Mouse (Mus musculus) midbrain, embryonic 15.5 days (tissue): ENCODE data around the gene Btbd18. TPM values are rescaled to one million over a fixed set of nuclear protein-coding genes. Genes with fewer than 3 reads are reported as not detected.

Experiments
- ATAC-seq: fragments of 200-750 bp; cut with Nextera tagmentation; replicated peaks from 2 replicates; pipeline ENCODE4 v1.8.0; 2017; ENCODE audit warnings: moderate TSS enrichment
- H3K27ac ChIP-seq: fragments of 300-500 bp; sonication (generic); 2 replicates; pipeline ENCODE4 v1.5.1; 2015; ENCODE audit warnings: mild to moderate bottlenecking, inconsistent platforms
- H3K27me3 ChIP-seq: fragments of 300-500 bp; sonication (generic); replicated peaks from 2 replicates; pipeline ENCODE4 v1.6.1; 2015; ENCODE audit warnings: inconsistent platforms
- H3K36me3 ChIP-seq: fragments of 300-500 bp; sonication (generic); replicated peaks from 2 replicates; pipeline ENCODE4 v1.6.1; 2015; ENCODE audit warnings: inconsistent platforms
- H3K4me1 ChIP-seq: fragments of 300-500 bp; sonication (generic); 2 replicates; pipeline ENCODE4 v1.6.1; 2015; ENCODE audit warnings: inconsistent platforms
- H3K4me2 ChIP-seq: fragments of 300-500 bp; sonication (generic); 2 replicates; pipeline ENCODE4 v1.6.1; 2015; ENCODE audit warnings: inconsistent platforms, mild to moderate bottlenecking, moderate library complexity
- H3K4me3 ChIP-seq: fragments of 300-500 bp; sonication (generic); 2 replicates; pipeline ENCODE4 v1.5.1; 2015; ENCODE audit warnings: mild to moderate bottlenecking, inconsistent platforms
- H3K9ac ChIP-seq: fragments of 300-500 bp; sonication (generic); 2 replicates; pipeline ENCODE4 v1.6.1; 2015; ENCODE audit warnings: mild to moderate bottlenecking, inconsistent platforms
- H3K9me3 ChIP-seq: fragments of 300-500 bp; sonication (generic); 2 replicates; pipeline ENCODE4 v1.6.1; 2016; ENCODE audit warnings: inconsistent platforms
- WGBS: fragments of 180-500 bp; shearing (Covaris S2); methylation state at CpG from one replicate; pipeline ENCODE4 v1.1.7; 2015; ENCODE audit warnings: mixed read lengths; 5-methylcytosine and 5-hydroxymethylcytosine counted together
- polyA plus RNA-seq: library from polyadenylated mRNA; unstranded; fragments of >200 nt; fragmentation: Nextera tagmentation; extraction: Ambion mirVana; gene quantifications from 2 replicates; pipeline ENCODE4 v1.2.1, GENCODE M21; 2015

Btbd18 gene
- polyA plus RNA-seq, 1 experiment from 2014 or later: 0.19 TPM

DNA sequence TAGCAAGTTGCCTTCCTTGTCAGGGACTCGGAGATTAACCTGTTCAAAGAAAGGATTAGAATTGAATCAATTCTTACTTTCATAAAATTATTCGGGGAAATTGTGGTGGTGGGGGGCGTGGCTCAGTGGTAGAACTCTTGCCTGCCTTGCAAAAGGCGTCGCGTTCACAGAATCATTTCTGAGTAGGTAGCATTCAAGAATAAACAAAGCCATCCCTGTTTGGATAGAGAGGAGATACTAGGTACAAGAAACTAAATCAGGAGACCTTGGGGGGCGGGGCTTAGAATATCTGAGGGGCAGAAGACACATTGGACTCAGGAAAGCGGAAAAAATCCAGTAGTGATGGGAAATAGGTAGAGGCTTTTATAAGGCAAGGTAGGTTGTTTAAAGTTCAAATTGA lies 20.1 kb downstream of the Btbd18 start, which contains the start of gene Tmx2:
Tmx2 (minus strand) TSS at position 125 of the 400 bp plus-strand sequence.
- peak within 1 kb of the TSS; percentile 80 for H3K4me2 ChIP-seq
- H3K4me1 ChIP-seq: peaks cover 28% of the 10 kb centered on the region
- H3K9me3 ChIP-seq: no peaks in the 10 kb centered on the region
- 25% methylated on average over 8 of the region's 8 CpGs for WGBS
- peaks cover 16% of the 10 kb centered on the region for H3K36me3 ChIP-seq
- no peaks in the 10 kb centered on the region for H3K27me3 ChIP-seq
- peak within 1 kb of the TSS; percentile 86 for H3K27ac ChIP-seq
- H3K4me3 ChIP-seq: peak within 1 kb of the TSS; percentile 91
- ATAC-seq: no peak
- peak within 1 kb of the TSS; percentile 74 for H3K9ac ChIP-seq

DNA sequence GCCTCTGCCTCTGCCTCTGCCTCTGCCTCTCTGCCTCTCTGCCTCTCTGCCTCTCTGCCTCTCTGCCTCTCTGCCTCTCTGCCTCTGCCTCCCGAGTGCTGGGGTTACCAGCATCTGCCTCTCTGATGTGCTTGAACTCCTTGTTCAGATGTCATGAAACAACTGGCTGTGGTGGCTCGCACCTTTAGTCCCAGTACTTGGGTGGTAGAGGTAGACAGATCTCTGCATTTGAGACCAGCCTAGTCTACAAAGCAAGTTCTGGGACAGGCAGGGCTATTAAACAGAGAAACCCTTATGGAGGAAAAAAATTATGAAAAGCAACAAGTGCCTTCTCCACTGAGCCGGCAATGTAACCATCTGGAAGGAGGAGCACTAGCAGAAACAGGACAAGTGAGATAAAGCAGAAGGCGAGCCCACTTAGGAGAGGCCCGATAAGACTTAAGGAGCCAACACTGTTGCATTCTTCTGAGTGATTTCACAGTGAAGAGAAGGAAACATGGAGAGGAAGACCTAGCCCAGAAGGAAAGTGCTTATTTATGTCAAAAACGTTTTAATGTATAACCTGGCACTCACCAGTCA lies 23.8 kb downstream of the Btbd18 start:
- H3K9ac ChIP-seq: no peak overlapping the region
- peaks cover 21% of the 10 kb centered on the region for H3K36me3 ChIP-seq
- no peaks in the 10 kb centered on the region for H3K9me3 ChIP-seq
- no peak for ATAC-seq
- 89% methylated on average over 6 of the region's 6 CpGs for WGBS
- H3K4me1 ChIP-seq: peaks cover 11% of the 10 kb centered on the region
- no peak overlapping the region for H3K4me2 ChIP-seq
- no peaks in the 10 kb centered on the region for H3K27me3 ChIP-seq
- no peak overlapping the region for H3K27ac ChIP-seq
- no peak overlapping the region for H3K4me3 ChIP-seq

- Histone ChIP-seq H3K4me1 (no peaks in the 10 kb centered on the region), H3K36me3 (peaks cover 65% of the 10 kb centered on the region), H3K27ac (no peak overlapping the region), H3K27me3 (no peaks in the 10 kb centered on the region), H3K9me3 (no peaks in the 10 kb centered on the region), H3K4me3 (no peak overlapping the region), H3K4me2 (no peak overlapping the region), H3K9ac (no peak overlapping the region)
- WGBS: 77% methylated on average over 2 of the region's 2 CpGs
- no peak for ATAC-seq
Measured at GRCm38 (mm10) chr2:84688080-84688844, 29.4 kb downstream of the Btbd18 start.

DNA sequence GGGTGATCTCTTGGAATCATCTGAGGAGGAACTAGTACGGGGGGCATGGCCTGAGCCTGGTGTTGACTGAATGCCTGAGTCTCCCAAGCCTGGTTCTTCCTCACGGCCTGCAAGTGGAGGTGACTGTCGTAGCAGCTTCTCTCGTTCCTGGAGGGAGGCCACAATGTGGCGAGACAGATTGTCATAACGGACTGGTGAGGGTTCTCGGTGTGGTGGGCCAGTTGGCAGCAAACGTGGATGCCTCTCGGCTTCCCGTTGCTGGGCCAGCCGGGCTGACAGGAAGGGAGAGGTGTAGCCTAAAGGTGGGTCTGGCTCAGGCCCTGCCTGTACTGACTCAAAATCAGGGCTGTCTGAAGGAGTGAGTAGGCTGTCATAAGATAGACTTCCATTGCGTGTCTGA lies 31.2 kb downstream of the Btbd18 start:
- no peak overlapping the region for H3K27ac ChIP-seq
- H3K4me2 ChIP-seq: no peak overlapping the region
- H3K36me3 ChIP-seq: peaks cover 73% of the 10 kb centered on the region
- H3K27me3 ChIP-seq: no peaks in the 10 kb centered on the region
- no peaks in the 10 kb centered on the region for H3K4me1 ChIP-seq
- H3K9ac ChIP-seq: no peak overlapping the region
- no peak overlapping the region for H3K4me3 ChIP-seq
- no peaks in the 10 kb centered on the region for H3K9me3 ChIP-seq
- WGBS: 92% methylated on average over 12 of the region's 12 CpGs
- no peak for ATAC-seq

DNA sequence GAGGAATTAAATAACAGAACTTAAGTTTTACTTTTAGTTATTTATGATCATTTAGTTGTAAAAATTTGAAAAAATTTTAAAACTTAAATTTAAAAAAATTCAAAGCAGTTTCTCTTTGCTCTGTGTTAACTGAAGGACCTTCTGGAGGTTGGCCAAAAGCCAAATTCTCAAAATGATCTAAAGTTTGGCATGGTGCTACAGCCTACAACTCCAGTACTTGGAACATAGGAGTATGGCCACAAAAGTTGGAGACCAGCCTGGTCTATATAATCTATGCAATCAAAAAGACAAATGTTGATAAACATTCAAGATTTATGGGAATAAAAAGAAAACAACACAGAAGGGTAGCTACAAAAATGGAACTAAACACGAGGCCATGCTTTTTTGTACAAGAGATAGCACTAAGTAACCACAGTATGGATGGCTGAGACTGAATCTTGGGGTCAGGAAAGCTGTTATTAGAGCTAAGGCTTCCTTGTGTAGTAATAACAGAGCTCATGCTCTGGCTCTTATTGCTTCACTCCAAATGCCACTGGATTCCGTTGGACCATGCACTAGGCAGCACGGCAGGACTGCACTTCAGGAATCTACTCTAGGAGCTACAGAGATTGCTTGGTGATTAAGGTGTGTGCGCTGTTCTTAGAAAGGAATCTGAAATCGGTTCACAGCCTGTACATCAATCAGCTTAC lies 36.3 kb downstream of the Btbd18 start:
- Histone ChIP-seq H3K27me3 (no peaks in the 10 kb centered on the region), H3K27ac (no peak overlapping the region), H3K36me3 (peaks cover 42% of the 10 kb centered on the region), H3K4me3 (no peak overlapping the region), H3K9me3 (no peaks in the 10 kb centered on the region), H3K4me1 (no peaks in the 10 kb centered on the region), H3K9ac (no peak overlapping the region), H3K4me2 (no peak overlapping the region)
- no peak for ATAC-seq
- 93% methylated on average over 5 of the region's 5 CpGs for WGBS

- H3K4me2 ChIP-seq: no peak overlapping the region
- H3K9ac ChIP-seq: no peak overlapping the region
- peaks cover 3% of the 10 kb centered on the region; the same call in 1 of the 2 replicates for H3K36me3 ChIP-seq
- no peaks in the 10 kb centered on the region for H3K27me3 ChIP-seq
- H3K27ac ChIP-seq: no peak overlapping the region
- H3K4me1 ChIP-seq: peaks cover 7% of the 10 kb centered on the region; the same call in 1 of the 2 replicates
- 98% methylated on average over 1 of the region's 1 CpGs for WGBS
- no peak for ATAC-seq
- no peaks in the 10 kb centered on the region for H3K9me3 ChIP-seq
- no peak overlapping the region for H3K4me3 ChIP-seq
Measured at GRCm38 (mm10) chr2:84703497-84703896, 44.6 kb downstream of the Btbd18 start.

DNA sequence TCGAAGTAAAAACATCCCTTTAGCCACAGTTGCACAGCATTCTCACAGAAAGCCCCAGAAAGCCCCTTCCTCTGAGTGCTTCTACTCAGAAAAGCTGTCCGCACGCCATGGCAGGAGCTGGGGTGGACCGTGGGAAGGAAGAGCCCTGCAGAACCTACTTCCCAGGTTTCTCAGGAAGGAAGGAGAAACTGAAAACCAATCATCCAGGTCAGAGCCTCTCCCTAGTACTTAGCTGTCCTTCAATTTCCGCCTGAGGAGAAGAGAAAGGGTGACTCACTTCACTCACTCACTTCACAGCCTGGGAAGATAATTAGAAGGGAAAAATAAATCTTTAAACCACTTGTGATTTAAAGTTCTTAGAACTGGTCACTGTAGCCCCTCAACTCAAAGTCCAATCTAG lies 45.5 kb downstream of the Btbd18 start:
- no peak overlapping the region for H3K9ac ChIP-seq
- no peak overlapping the region for H3K4me2 ChIP-seq
- no peaks in the 10 kb centered on the region for H3K27me3 ChIP-seq
- H3K27ac ChIP-seq: no peak overlapping the region
- peaks cover 7% of the 10 kb centered on the region; the same call in 1 of the 2 replicates for H3K36me3 ChIP-seq
- no peak overlapping the region for H3K4me3 ChIP-seq
- WGBS: 77% methylated on average over 5 of the region's 5 CpGs
- no peaks in the 10 kb centered on the region for H3K9me3 ChIP-seq
- no peak for ATAC-seq
- peaks cover 15% of the 10 kb centered on the region for H3K4me1 ChIP-seq

GRCm38 (mm10) chr2:84705295-84705694 lies 46.4 kb downstream of the Btbd18 start:
- Histone ChIP-seq H3K27me3 (no peaks in the 10 kb centered on the region), H3K4me1 (peaks cover 19% of the 10 kb centered on the region), H3K36me3 (peaks cover 13% of the 10 kb centered on the region), H3K9ac (no peak overlapping the region), H3K4me2 (no peak overlapping the region), H3K9me3 (no peaks in the 10 kb centered on the region), H3K4me3 (no peak overlapping the region), H3K27ac (no peak overlapping the region)
- ATAC-seq: no peak
- WGBS: 91% methylated on average over 1 of the region's 1 CpGs

DNA sequence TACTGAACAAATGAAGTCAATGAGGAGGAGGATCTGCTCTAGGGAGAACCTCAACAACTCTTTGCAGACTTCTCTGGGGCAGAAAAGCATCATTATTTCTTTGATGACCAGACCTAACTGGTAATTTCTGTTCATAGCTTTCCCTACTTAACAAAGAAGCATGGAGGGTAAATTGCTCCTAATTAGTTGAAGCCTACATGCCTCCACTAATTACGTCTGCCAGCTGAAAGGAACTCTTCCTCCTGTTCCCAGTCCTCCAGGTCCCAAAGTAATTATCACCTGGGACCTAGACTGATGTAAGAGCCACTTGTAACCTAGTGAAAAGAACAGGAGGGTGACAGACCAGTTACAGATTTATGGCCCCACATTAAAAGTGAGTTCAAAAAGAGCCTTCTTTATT lies 48.6 kb downstream of the Btbd18 start:
- Histone ChIP-seq H3K9ac (no peak overlapping the region), H3K4me2 (no peak overlapping the region), H3K9me3 (no peaks in the 10 kb centered on the region), H3K27me3 (no peaks in the 10 kb centered on the region), H3K27ac (no peak overlapping the region), H3K4me1 (peaks cover 24% of the 10 kb centered on the region), H3K36me3 (peaks cover 16% of the 10 kb centered on the region), H3K4me3 (no peak overlapping the region)
- WGBS: 71% methylated on average over 1 of the region's 1 CpGs
- no peak for ATAC-seq

GRCm38 (mm10) chr2:84711898-84712297 lies 53.0 kb downstream of the Btbd18 start:
- Histone ChIP-seq H3K27ac (no peak overlapping the region), H3K36me3 (peaks cover 16% of the 10 kb centered on the region), H3K4me1 (peaks cover 42% of the 10 kb centered on the region), H3K27me3 (no peaks in the 10 kb centered on the region), H3K4me3 (no peak overlapping the region), H3K4me2 (no peak overlapping the region), H3K9me3 (no peaks in the 10 kb centered on the region), H3K9ac (no peak overlapping the region)
- 90% methylated on average over 2 of the region's 2 CpGs for WGBS
- ATAC-seq: no peak

DNA sequence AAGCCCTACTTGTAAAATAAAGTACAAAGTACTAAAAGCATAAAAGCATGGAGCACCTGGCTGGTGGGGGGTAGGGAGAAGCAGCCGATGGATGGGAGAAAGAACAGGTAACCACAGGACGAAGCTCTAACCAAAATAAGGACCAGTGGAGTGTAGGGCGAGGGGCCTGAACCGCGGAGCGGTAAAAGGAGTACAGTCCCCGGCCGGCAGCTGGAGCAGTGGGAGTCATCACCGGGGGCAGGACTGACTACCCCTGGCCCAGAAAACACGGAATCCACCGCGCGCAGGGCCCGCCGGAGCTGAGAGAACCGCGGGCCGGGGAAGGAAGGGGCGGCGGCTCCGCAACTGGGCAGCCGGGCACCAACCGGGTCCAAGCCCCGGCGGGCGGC lies 55.5 kb downstream of the Btbd18 start:
- peaks cover 27% of the 10 kb centered on the region for H3K4me1 ChIP-seq
- H3K27ac ChIP-seq: peak overlapping the region; percentile 96
- peak overlapping the region; percentile 92 for H3K9ac ChIP-seq
- peaks cover 9% of the 10 kb centered on the region for H3K36me3 ChIP-seq
- ATAC-seq: peak; percentile 24; the same call in 1 of the 2 replicates
- H3K4me2 ChIP-seq: peak overlapping the region; percentile 59
- H3K9me3 ChIP-seq: no peaks in the 10 kb centered on the region
- no peaks in the 10 kb centered on the region for H3K27me3 ChIP-seq
- 0% methylated on average over 26 of the region's 26 CpGs for WGBS
- peak overlapping the region; percentile 88 for H3K4me3 ChIP-seq

GRCm38 (mm10) chr2:84714811-84715561 lies 56.1 kb downstream of the Btbd18 start, which contains the start of gene Zdhhc5:
TSS of gene Zdhhc5 (minus strand) at chr2:84715180.
- H3K4me2 ChIP-seq: peak within 1 kb of the TSS; percentile 90
- peak within 1 kb of the TSS; percentile 92 for H3K9ac ChIP-seq
- no peaks in the 10 kb centered on the region for H3K9me3 ChIP-seq
- peak within 1 kb of the TSS; percentile 96 for H3K27ac ChIP-seq
- H3K36me3 ChIP-seq: peaks cover 7% of the 10 kb centered on the region
- ATAC-seq: peak; percentile 97
- peaks cover 23% of the 10 kb centered on the region for H3K4me1 ChIP-seq
- H3K27me3 ChIP-seq: no peaks in the 10 kb centered on the region
- H3K4me3 ChIP-seq: peak within 1 kb of the TSS; percentile 88
- WGBS: under 1% methylated on average over 92 of the region's 107 CpGs
